Mouse (Mus musculus) embryonic facial prominence, embryonic 10.5 days (tissue): ENCODE measurements at regions not wholly inside any gene's neighbourhood (a gene's known extent, or its start where the extent isn't known, plus 50 kb on each side); places are given as distances from the start of the nearest gene placed in this dataset.
A peak's percentile ranks its signal among the peaks of the same experiment; 100 is the strongest.
"Not testable (repeated sequence)": the region's sequence is repeated elsewhere in the genome, so short reads cannot be mapped to it uniquely, and the experiment has no call there.

ENCODE experiments used
- DNase-seq: peaks from one replicate; pipeline ENCODE4 v3.0.0-alpha.2; 2017; ENCODE audit warnings: low spot score
- H3K27ac ChIP-seq: fragments of 300-500 bp; sonication (generic); replicated peaks from 2 replicates; pipeline ENCODE4 v1.5.1; 2016; ENCODE audit warnings: mild to moderate bottlenecking
- H3K27me3 ChIP-seq: fragments of 300-500 bp; sonication (generic); replicated peaks from 2 replicates; pipeline ENCODE4 v1.6.1; 2016; ENCODE audit warnings: low read depth, mild to moderate bottlenecking; ENCODE audit not compliant: poor library complexity, severe bottlenecking
- H3K36me3 ChIP-seq: fragments of 300-500 bp; sonication (generic); replicated peaks from 2 replicates; pipeline ENCODE4 v1.6.1; 2016; ENCODE audit warnings: mild to moderate bottlenecking, moderate library complexity
- H3K4me1 ChIP-seq: fragments of 300-500 bp; sonication (generic); 2 replicates; pipeline ENCODE4 v1.6.1; 2016
- H3K4me3 ChIP-seq: fragments of 300-500 bp; sonication (generic); 2 replicates; pipeline ENCODE4 v1.5.1; 2016; ENCODE audit warnings: mild to moderate bottlenecking, moderate library complexity
- H3K9me3 ChIP-seq: fragments of 300-500 bp; sonication (generic); 2 replicates; pipeline ENCODE4 v1.6.1; 2016; ENCODE audit warnings: mild to moderate bottlenecking
- WGBS: fragments of 180-500 bp; shearing (Covaris S2); methylation state at CpG from one replicate; pipeline ENCODE4 v1.1.7; 2016; 5-methylcytosine and 5-hydroxymethylcytosine counted together

DNA sequence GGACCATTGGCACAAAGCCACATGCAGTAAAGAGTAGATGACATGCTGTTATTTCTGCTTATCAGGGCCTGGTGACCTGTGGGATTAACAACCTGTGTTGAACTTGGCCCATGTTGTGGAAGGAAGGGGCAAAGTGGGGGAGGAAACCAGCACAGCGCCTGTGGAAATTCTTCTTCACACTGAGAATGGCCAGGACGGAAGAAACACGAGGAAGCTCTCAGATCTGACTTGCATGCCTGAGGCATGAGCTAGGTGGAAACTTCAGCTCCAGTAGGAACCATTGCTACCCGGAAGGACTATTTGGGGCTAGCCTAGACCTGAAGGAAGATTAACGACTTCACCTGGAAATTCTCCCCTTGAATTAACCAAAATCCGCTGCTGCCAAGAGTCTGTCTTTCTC is 88.5 kb upstream of the Akt3 start:
- no peak overlapping the region for H3K4me3 ChIP-seq
- no peaks in the 10 kb centered on the region for H3K9me3 ChIP-seq
- no peak for DNase-seq
- 79% methylated on average over 6 of the region's 6 CpGs for WGBS
- H3K27ac ChIP-seq = no peak overlapping the region
- no peaks in the 10 kb centered on the region for H3K36me3 ChIP-seq
- H3K4me1 ChIP-seq = peaks cover 6% of the 10 kb centered on the region; the same call in 1 of the 2 replicates
- H3K27me3 ChIP-seq = no peaks in the 10 kb centered on the region

GRCm38 (mm10) chr1:177345540-177345939 is 87.5 kb upstream of the Akt3 start:
- Histone ChIP-seq H3K9me3 (no peaks in the 10 kb centered on the region), H3K4me3 (no peak overlapping the region), H3K4me1 (peaks cover 6% of the 10 kb centered on the region; the same call in 1 of the 2 replicates), H3K27me3 (no peaks in the 10 kb centered on the region), H3K36me3 (no peaks in the 10 kb centered on the region), H3K27ac (no peak overlapping the region)
- WGBS = 86% methylated on average over 6 of the region's 6 CpGs
- DNase-seq = no peak

DNA sequence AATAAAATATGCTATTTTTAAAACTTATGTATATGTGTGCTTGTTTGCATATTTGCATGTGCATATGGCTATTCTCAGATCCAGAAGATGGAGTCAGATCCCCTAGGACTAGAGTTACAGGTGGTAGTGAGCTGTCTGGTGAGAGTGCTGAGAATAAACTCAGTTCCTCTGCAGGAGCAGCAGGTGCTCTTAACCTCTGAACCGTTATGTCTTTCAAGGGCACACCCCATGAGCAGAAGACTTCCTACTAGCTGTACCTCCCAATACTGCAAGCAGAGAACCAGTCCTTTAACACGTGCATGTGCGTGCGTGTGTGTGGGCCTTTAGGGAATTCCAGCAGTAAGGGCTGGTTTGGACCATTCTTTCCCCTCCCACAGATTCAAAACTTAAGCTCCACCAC is 85.9 kb upstream of the Akt3 start:
- Histone ChIP-seq H3K9me3 (no peaks in the 10 kb centered on the region), H3K27ac (no peak overlapping the region), H3K4me1 (peaks cover 8% of the 10 kb centered on the region), H3K4me3 (no peak overlapping the region), H3K27me3 (no peaks in the 10 kb centered on the region), H3K36me3 (no peaks in the 10 kb centered on the region)
- 83% methylated on average over 4 of the region's 4 CpGs for WGBS
- DNase-seq = no peak

GRCm38 (mm10) chr1:177343121-177343520 is 85.1 kb upstream of the Akt3 start:
- 66% methylated on average over 6 of the region's 6 CpGs for WGBS
- Histone ChIP-seq H3K36me3 (no peaks in the 10 kb centered on the region), H3K9me3 (no peaks in the 10 kb centered on the region), H3K4me1 (peaks cover 16% of the 10 kb centered on the region), H3K27ac (no peak overlapping the region), H3K4me3 (no peak overlapping the region), H3K27me3 (no peaks in the 10 kb centered on the region)
- DNase-seq = no peak

GRCm38 (mm10) chr1:177340232-177340631 is 82.2 kb upstream of the Akt3 start:
- H3K27me3 ChIP-seq = no peaks in the 10 kb centered on the region
- DNase-seq = no peak
- peaks cover 16% of the 10 kb centered on the region for H3K4me1 ChIP-seq
- no peaks in the 10 kb centered on the region for H3K9me3 ChIP-seq
- 80% methylated on average over 3 of the region's 3 CpGs for WGBS
- H3K36me3 ChIP-seq = no peaks in the 10 kb centered on the region
- no peak overlapping the region for H3K27ac ChIP-seq
- no peak overlapping the region for H3K4me3 ChIP-seq

DNA sequence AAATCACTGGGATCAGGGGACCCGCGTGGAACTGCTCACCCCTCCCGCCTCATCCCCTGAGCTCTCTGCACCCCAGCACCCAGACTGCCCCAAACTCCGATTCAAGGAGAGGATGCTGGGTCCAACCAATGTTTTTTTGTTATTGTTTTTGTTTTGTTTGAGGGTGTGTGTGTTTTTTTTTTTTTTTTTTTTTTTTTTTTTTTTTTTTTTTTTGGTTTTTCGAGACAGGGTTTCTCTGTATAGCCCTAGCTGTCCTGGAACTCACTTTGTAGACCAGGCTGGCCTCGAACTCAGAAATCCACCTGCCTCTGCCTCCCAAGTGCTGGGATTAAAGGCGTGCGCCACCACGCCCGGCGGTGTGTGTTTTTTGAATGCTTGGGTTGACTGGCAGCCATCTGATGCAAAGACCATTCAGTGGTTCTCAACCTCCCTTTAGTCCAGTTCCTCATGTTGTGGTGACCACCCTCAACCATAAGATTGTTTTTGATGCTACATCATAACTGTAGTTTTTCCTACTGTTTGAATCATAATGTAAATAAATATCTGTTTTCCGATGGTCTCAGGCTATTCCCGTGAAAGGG is 81.3 kb upstream of the Akt3 start:
- Histone ChIP-seq H3K27ac (peak overlapping the region; percentile 85), H3K4me1 (peaks cover 16% of the 10 kb centered on the region), H3K4me3 (peak overlapping the region; percentile 58)
- H3K9me3 ChIP-seq, H3K27me3 ChIP-seq, DNase-seq, H3K36me3 ChIP-seq: not testable (repeated sequence)
- 61% methylated on average over 12 of the region's 13 CpGs for WGBS

GRCm38 (mm10) chr1:177338466-177339206 is 80.6 kb upstream of the Akt3 start:
- Histone ChIP-seq H3K36me3 (no peaks in the 10 kb centered on the region), H3K9me3 (no peaks in the 10 kb centered on the region), H3K4me1 (peaks cover 16% of the 10 kb centered on the region), H3K27ac (peak overlapping the region; percentile 85), H3K27me3 (no peaks in the 10 kb centered on the region), H3K4me3 (peak overlapping the region; percentile 58)
- WGBS = 3% methylated on average over 32 of the region's 32 CpGs
- DNase-seq = peak; percentile 75

DNA sequence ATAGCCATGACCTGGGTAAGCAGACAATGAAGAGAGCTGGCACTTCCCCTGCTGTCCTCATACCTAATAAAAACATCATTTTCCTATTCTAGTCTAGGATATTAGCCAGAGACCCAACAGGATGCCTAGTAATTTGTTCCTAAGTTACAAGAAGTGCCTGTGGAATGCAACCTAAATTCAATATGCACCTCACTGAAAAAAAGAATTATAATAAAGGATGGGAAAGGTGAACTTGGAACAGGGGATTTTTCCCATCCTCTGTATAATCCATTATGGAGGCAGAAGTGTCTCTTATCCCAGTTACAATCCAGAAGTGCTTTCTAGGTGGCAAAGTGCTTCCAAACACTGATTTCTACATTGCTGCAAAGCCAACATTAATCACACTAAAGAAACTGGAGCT is 79.8 kb upstream of the Akt3 start:
- H3K27ac ChIP-seq = no peak overlapping the region
- H3K4me1 ChIP-seq = peaks cover 16% of the 10 kb centered on the region
- no peaks in the 10 kb centered on the region for H3K9me3 ChIP-seq
- no peak for DNase-seq
- H3K27me3 ChIP-seq = no peaks in the 10 kb centered on the region
- H3K36me3 ChIP-seq = no peaks in the 10 kb centered on the region
- no peak overlapping the region for H3K4me3 ChIP-seq

- peaks cover 16% of the 10 kb centered on the region for H3K4me1 ChIP-seq
- DNase-seq = no peak
- H3K27ac ChIP-seq = no peak overlapping the region
- H3K9me3 ChIP-seq = no peaks in the 10 kb centered on the region
- no peaks in the 10 kb centered on the region for H3K27me3 ChIP-seq
- no peaks in the 10 kb centered on the region for H3K36me3 ChIP-seq
- no peak overlapping the region for H3K4me3 ChIP-seq
- WGBS = 85% methylated on average over 4 of the region's 4 CpGs
Observed at GRCm38 (mm10) chr1:177337141-177337540, 79.1 kb upstream of the Akt3 start.

- no peaks in the 10 kb centered on the region for H3K9me3 ChIP-seq
- 83% methylated on average over 2 of the region's 2 CpGs for WGBS
- no peak for DNase-seq
- peaks cover 16% of the 10 kb centered on the region for H3K4me1 ChIP-seq
- H3K4me3 ChIP-seq = no peak overlapping the region
- no peaks in the 10 kb centered on the region for H3K36me3 ChIP-seq
- H3K27me3 ChIP-seq = no peaks in the 10 kb centered on the region
- no peak overlapping the region for H3K27ac ChIP-seq
Observed at GRCm38 (mm10) chr1:177336436-177336835, 78.4 kb upstream of the Akt3 start.

DNA sequence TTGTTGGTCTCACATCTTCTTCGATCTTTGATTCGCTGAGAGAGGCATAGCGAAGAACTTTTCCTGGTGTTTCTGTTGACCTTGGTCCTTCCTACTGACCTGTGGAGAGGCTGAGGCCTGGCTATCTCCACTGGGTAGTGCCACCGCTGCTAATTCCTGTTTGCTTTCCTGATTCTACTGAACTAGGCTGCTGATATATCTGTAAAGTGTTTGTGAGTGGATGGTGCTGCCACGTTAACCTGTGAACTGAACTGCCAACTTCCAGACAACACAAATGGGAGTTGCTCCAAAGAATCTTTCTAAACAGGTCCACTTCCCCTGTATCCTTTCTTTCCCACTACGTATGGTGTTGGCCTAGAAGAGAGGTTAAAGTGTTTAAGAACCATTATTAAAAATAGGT is 78.0 kb upstream of the Akt3 start:
- Histone ChIP-seq H3K4me1 (peaks cover 16% of the 10 kb centered on the region), H3K27me3 (no peaks in the 10 kb centered on the region), H3K9me3 (no peaks in the 10 kb centered on the region), H3K4me3 (no peak overlapping the region), H3K36me3 (no peaks in the 10 kb centered on the region), H3K27ac (no peak overlapping the region)
- WGBS = 86% methylated on average over 6 of the region's 6 CpGs
- DNase-seq = no peak

GRCm38 (mm10) chr1:177323366-177323765 is 65.4 kb upstream of the Akt3 start:
- H3K4me3 ChIP-seq = peak overlapping the region; percentile 65
- 38% methylated on average over 4 of the region's 4 CpGs for WGBS
- H3K27me3 ChIP-seq = peaks cover 9% of the 10 kb centered on the region; the same call in 1 of the 2 replicates
- no peaks in the 10 kb centered on the region for H3K36me3 ChIP-seq
- no peak for DNase-seq
- peak overlapping the region; percentile 84 for H3K27ac ChIP-seq
- peaks cover 23% of the 10 kb centered on the region for H3K4me1 ChIP-seq
- no peaks in the 10 kb centered on the region for H3K9me3 ChIP-seq

GRCm38 (mm10) chr1:177322745-177323299 is 64.8 kb upstream of the Akt3 start:
- Histone ChIP-seq H3K27ac (peak overlapping the region; percentile 84), H3K27me3 (peaks cover 9% of the 10 kb centered on the region; the same call in 1 of the 2 replicates), H3K4me1 (peaks cover 26% of the 10 kb centered on the region), H3K36me3 (no peaks in the 10 kb centered on the region), H3K9me3 (no peaks in the 10 kb centered on the region), H3K4me3 (peak overlapping the region; percentile 65)
- peak; percentile 69 for DNase-seq
- WGBS = under 1% methylated on average over 40 of the region's 40 CpGs
